Mouse (Mus musculus) layer of hippocampus, adult 2 months (tissue): ENCODE results near the gene Cbx8. TPM values are rescaled to one million over a fixed set of nuclear protein-coding genes. Genes with fewer than 3 reads are reported as not detected.

Experiments
- DNase-seq, 2 experiments: peaks; one replicate each; pipeline ENCODE4 v3.0.0; 2022; ENCODE audit warnings: low spot score in 2 of 2
- H3K27ac ChIP-seq: fragments of 200-600 bp; 2 replicates; pipeline ENCODE4 v1.8.1; 2022
- H3K4me3 ChIP-seq: fragments of 200-600 bp; 2 replicates; pipeline ENCODE4 v1.8.1; 2022; ENCODE audit warnings: mild to moderate bottlenecking
- CTCF ChIP-seq: fragments of 200-600 bp; conservative IDR thresholded peaks from 2 replicates; pipeline ENCODE4 v1.8.1; 2022; ENCODE audit warnings: antibody characterized with exemption, mild to moderate bottlenecking, moderate library complexity
- total RNA-seq, 2 experiments: library from RNA; stranded (reverse); gene quantifications; 2 replicates each; pipeline ENCODE4 v1.2.3; 2021

Gene Cbx8
- total RNA-seq, 2 experiments from 2014 or later = 10.2 to 11.3 TPM

DNA sequence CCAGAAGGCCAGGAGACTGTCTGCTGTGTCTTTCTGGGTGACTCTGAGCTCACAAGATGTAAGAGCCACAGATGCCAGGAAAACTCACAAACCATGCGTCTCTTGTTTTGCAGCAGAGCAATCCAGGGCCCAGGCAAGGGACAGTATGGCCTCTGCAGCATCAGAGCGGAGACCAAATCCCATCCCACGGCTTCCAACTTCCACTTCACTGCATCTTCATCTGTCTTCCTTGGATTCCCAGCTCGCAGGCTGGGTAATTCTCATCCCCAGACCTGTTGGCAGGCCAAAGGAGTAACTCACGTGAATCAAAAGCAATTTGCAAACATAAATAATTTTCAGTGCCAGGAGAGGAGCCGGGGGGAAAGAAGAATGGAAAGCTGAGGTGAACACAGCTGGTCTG is 32.2 kb upstream of the Cbx8 start:
- DNase-seq = no peak
- no peak for TF ChIP-seq CTCF
- H3K27ac ChIP-seq = no peak overlapping the region
- H3K4me3 ChIP-seq = no peak overlapping the region

DNA sequence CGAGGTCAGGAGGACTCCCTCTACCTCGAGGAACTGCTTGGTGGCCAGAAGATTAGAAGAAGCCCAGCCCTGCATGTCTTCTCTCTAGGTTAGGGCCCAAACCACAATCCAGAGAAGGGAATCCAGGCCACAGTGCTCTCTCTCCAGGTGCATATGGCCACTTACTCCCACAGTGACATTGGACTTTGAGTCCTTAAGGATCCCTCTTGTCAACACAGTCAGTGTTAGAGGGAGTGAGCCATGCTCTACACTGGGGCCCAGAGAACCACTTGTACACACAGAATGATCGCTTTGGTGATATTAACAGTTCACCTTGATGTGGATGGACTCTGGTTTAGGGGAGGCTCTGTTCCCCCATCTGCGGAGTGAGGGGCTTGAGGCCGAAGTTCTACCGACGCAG is 31.5 kb upstream of the Cbx8 start:
- Histone ChIP-seq H3K27ac (no peak overlapping the region), H3K4me3 (no peak overlapping the region)
- no peak for DNase-seq
- no peak for TF ChIP-seq CTCF

- DNase-seq = no peak
- H3K4me3 ChIP-seq = no peak overlapping the region
- no peak overlapping the region for H3K27ac ChIP-seq
- no peak for TF ChIP-seq CTCF
Measured at GRCm38 (mm10) chr11:119066841-119067240, 26.1 kb upstream of the Cbx8 start.

DNA sequence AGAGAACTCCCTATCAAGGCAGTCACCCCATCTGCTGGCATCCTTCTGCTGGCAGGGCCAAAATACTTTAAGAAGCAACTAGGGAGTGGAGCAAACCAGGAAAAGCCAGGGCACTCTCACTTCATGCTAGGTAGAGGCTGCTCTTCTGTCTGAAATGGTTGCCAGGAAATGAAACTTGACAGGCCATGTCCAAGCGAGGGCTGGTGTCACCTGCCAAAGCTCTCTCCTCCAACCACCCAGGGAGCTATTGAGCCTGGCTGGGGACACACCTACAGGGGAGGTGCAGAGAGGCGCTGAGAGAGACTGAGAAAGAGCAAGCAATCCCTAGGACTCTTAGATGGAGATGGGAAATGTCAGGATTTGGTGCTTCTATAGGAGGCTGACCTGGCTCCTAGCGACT is 18.5 kb upstream of the Cbx8 start:
- no peak for TF ChIP-seq CTCF
- DNase-seq = no peak
- Histone ChIP-seq H3K4me3 (no peak overlapping the region), H3K27ac (no peak overlapping the region)

- Histone ChIP-seq H3K4me3 (peak overlapping the region; percentile 29), H3K27ac (no peak overlapping the region)
- no peak for DNase-seq
- peak; percentile 56 for TF ChIP-seq CTCF
Measured at GRCm38 (mm10) chr11:119058041-119058995, 17.5 kb upstream of the Cbx8 start.

DNA sequence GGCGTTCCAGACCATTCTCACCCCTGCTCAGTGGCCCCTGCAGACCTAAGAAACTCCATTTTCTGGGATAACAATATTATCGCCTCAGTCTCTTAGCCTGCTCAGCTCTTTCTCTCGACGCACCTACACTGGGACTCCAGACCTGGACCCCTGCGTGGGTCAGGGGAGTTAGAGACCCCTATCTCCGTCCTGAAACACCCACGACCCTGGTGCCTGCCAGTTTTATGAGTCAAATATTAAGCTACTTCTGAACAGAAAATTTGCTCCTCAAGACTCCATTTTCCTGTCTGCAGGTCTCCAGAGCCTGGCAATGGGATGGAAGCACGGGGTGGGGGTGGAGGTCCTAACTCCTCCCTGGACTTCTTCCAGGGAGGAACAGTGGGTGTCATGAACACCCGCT is 16.5 kb upstream of the Cbx8 start:
- Histone ChIP-seq H3K4me3 (peak overlapping the region; percentile 72), H3K27ac (peak overlapping the region; percentile 99)
- TF ChIP-seq CTCF = no peak
- DNase-seq = no peak

DNA sequence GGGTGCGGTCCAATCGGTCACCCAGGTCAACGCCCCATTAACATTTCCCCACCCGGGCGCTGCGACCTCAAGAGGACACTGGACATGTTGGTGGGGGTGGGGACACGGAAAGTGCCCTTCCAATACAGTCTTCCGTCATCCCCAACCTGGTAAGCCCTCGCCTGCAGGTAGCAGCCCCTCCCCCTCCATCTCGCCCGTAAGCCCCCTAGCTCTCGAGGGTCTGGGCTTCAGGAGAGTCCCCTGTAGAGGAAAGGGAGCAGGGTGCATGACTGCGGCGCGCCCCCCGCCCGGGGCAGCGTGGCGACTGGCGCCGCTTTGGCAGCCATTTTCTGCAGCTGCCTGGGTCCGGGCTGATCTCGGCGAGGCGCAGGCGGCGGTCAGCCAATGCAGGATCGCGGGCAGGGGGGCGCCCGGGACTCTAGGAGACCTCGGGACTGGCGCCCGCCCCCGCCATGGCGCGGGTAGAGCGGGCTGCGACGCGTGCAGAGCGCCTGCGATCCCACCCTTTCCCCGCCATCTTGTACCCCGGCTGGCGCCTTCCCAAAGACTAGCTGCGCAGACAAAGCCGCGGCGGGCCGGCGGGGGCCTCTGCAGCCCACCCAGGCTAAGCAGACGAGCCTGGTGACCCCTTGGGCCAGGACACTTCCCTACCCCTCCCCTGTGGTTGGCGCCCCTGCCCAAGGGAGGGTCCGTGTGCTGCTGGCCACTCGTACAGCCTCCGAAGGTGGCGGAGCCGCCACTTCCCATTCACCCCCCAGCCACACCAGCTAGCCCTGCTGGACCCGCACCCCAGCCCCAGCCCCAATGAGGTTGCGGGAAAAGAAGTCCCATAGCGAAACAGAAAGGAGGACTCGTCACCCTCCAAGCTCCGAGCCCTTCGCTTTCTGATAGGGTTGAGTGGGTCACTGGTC is 15.8 kb upstream of the Cbx8 start:
- no peak for TF ChIP-seq CTCF
- Histone ChIP-seq H3K27ac (peak overlapping the region; percentile 99), H3K4me3 (peak overlapping the region; percentile 72)
- DNase-seq = peak in 1 of 2 experiments; percentile 49

DNA sequence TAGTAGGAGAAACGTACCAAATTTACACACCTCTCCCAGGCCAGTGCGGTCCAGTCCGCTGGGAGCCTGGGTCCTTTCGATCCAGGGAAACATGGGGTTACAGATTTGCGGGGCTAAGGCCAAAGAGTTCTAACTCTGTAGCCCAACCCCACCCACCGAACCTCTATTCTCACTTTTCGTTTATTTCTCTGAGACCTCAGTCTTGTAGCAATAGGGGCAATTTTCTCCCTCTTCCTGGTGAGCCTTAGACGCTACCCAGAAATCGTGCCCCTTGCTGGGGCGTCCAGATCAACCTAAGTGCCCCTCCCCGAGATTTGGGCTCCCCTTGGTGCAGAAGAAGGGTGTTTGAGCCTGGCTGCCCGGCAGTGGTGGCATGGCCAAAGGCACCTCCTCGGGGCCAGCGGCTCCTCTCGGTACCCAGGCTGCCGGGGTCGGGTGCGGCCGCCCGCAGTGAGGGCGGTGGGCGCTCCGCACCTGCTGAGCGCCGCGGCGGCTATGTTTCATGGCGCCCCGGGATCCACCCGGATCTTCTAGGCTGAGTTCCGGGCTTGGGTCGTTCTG is 14.9 kb upstream of the Cbx8 start:
- no peak for TF ChIP-seq CTCF
- peak overlapping the region; percentile 99 for H3K27ac ChIP-seq
- DNase-seq = no peak
- H3K4me3 ChIP-seq = peak overlapping the region; percentile 72

DNA sequence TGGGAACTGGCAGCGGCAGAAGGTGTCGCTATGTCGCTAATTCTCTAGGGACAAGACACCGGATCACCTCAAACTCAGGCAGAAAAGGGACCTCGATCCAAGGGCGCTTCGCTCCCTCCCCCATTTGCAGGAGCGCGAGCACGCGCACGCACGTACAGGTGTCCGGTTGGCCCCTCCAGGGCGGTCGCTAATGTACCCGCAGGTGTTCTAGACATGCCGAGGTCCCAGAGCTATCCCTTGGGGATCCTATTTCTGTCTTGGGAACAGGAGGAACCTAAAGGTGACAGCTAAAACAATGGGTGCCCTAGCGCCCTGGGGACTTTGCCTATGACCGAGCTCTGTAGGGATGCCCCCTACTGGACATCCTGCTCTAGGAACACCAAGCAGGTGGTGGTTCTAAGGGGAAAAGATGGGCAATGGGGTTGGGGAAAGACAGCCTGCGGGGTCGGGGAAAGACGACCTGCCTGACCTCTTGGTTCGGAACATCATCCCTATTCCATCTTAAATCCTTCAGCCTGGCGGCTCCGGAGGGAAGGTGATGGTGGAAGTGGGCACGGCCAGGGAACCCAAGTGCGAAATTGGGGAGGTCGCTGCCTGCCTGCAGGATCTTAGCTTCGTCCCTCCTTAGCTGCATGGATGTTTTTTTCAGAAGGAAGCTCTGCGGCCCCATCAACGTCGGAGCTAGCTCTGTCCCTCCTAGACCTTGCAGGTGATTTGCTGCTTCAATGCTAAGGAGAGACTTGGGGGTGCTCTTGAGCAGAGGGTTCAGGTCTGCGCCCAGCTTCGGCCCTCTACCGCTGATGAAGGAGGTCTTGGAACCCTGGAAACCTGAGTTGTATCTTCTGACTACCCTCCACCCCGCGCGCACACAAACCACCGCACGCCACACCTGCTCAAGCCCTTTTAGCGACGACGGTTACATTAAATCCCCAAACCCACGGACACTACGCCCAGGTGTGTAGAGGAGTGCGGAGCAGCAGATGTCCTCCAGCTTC is 13.9 kb upstream of the Cbx8 start:
- DNase-seq = no peak
- H3K4me3 ChIP-seq = peak overlapping the region; percentile 45
- H3K27ac ChIP-seq = peak overlapping the region; percentile 99
- peak; percentile 72 for TF ChIP-seq CTCF

DNA sequence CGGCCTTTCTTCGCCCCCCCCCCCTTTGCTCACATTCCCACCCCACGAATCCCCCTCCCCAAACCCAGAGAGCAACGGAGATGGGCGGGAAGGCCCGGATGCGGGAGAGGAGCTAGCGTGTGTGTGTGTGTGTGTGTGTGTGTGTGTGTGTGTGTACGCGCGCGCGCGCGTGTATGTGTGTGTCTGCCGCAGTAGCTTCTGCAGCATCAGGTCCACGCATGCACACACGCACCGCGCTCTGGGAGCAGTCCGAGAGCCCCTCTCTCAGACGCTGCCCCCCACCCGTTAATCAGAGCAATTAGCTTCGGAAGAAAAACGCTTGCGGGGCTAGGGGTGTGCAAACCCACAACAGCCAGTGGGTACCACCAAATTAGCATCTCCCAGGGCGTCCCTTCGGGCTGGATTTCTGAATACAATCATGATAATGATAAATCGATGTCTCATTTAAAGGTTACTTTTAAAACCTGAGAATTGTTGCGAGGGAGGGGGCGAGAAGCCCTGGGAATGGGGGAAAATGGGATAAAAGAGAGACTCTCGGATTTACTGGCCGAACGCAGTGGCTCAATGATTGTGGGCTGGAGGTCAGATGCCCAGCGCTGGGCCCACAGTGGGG is 13.1 kb upstream of the Cbx8 start:
- Histone ChIP-seq H3K4me3 (peak overlapping the region; percentile 48), H3K27ac (peak overlapping the region; percentile 99)
- no peak for DNase-seq
- no peak for TF ChIP-seq CTCF

- peak; percentile 60 for TF ChIP-seq CTCF
- H3K27ac ChIP-seq = peak overlapping the region; percentile 99
- H3K4me3 ChIP-seq = peak overlapping the region; percentile 48
- DNase-seq = peak; percentile 72 to 80
Measured at GRCm38 (mm10) chr11:119053257-119053670, 12.5 kb upstream of the Cbx8 start.
